Mouse (Mus musculus): ENCODE measurements at regions not wholly inside any gene's neighbourhood (a gene's known extent, or its start where the extent isn't known, plus 50 kb on each side); places are given as distances from the start of the nearest gene placed in this dataset.
A peak's percentile ranks its signal among the peaks of the same experiment; 100 is the strongest.

- TF ChIP-seq GATA4 (IDR thresholded peaks at IDR 0.05; ENCODE audit: insufficient replicate concordance, low read length): no peak
These were observed 197.8 kb downstream of the Enc1 start for GRCm38 (mm10) chr13:97438692-97439091.

GRCm38 (mm10) chr13:97438277-97438676 is 197.4 kb downstream of the Enc1 start:
- no peak for TF ChIP-seq GATA4 (IDR thresholded peaks at IDR 0.05; ENCODE audit: insufficient replicate concordance, low read length)

- TF ChIP-seq GATA4 (IDR thresholded peaks at IDR 0.05; ENCODE audit: insufficient replicate concordance, low read length): no peak
These were observed 195.9 kb downstream of the Enc1 start for GRCm38 (mm10) chr13:97436719-97437350.

- TF ChIP-seq GATA4 (IDR thresholded peaks at IDR 0.05; ENCODE audit: insufficient replicate concordance, low read length): no peak
These were observed 195.2 kb downstream of the Enc1 start for GRCm38 (mm10) chr13:97435865-97436718.

GRCm38 (mm10) chr13:97434961-97435864 is 194.3 kb downstream of the Enc1 start:
- TF ChIP-seq GATA4 (IDR thresholded peaks at IDR 0.05; ENCODE audit: insufficient replicate concordance, low read length): peak; percentile 47; the same call in 1 of the 2 replicates

- no peak for TF ChIP-seq GATA4 (IDR thresholded peaks at IDR 0.05; ENCODE audit: insufficient replicate concordance, low read length)
These were observed 193.3 kb downstream of the Enc1 start for GRCm38 (mm10) chr13:97434167-97434566.

GRCm38 (mm10) chr13:97432627-97433026 is 191.7 kb downstream of the Enc1 start:
- no peak for TF ChIP-seq GATA4 (IDR thresholded peaks at IDR 0.05; ENCODE audit: insufficient replicate concordance, low read length)

- no peak for TF ChIP-seq GATA4 (IDR thresholded peaks at IDR 0.05; ENCODE audit: insufficient replicate concordance, low read length)
These were observed 190.0 kb downstream of the Enc1 start for GRCm38 (mm10) chr13:97430885-97431284.

- no peak for TF ChIP-seq GATA4 (IDR thresholded peaks at IDR 0.05; ENCODE audit: insufficient replicate concordance, low read length)
These were observed 187.3 kb downstream of the Enc1 start for GRCm38 (mm10) chr13:97428163-97428562.

GRCm38 (mm10) chr13:97427537-97427936 is 186.6 kb downstream of the Enc1 start:
- no peak for TF ChIP-seq GATA4 (IDR thresholded peaks at IDR 0.05; ENCODE audit: insufficient replicate concordance, low read length)

- no peak for TF ChIP-seq GATA4 (IDR thresholded peaks at IDR 0.05; ENCODE audit: insufficient replicate concordance, low read length)
These were observed 184.8 kb downstream of the Enc1 start for GRCm38 (mm10) chr13:97425731-97426130.

GRCm38 (mm10) chr13:97423911-97424310 is 183.0 kb downstream of the Enc1 start:
- TF ChIP-seq GATA4 (IDR thresholded peaks at IDR 0.05; ENCODE audit: insufficient replicate concordance, low read length): no peak

GRCm38 (mm10) chr13:97423298-97423817 is 182.5 kb downstream of the Enc1 start:
- no peak for TF ChIP-seq GATA4 (IDR thresholded peaks at IDR 0.05; ENCODE audit: insufficient replicate concordance, low read length)

- TF ChIP-seq GATA4 (IDR thresholded peaks at IDR 0.05; ENCODE audit: insufficient replicate concordance, low read length): no peak
These were observed 182.0 kb downstream of the Enc1 start for GRCm38 (mm10) chr13:97422897-97423296.

GRCm38 (mm10) chr13:97421831-97422230 is 180.9 kb downstream of the Enc1 start:
- TF ChIP-seq GATA4 (IDR thresholded peaks at IDR 0.05; ENCODE audit: insufficient replicate concordance, low read length): no peak

All from liver, adult (tissue).